Mouse (Mus musculus): Measurements from ENCODE around the gene Cubn. TPM values are rescaled to one million over a fixed set of nuclear protein-coding genes. Genes with fewer than 3 reads are reported as not detected.

The Cubn gene
- polyA plus RNA-seq, 2 experiments = 0.04 to 0.06 TPM

GRCm38 (mm10) chr2:13451495-13452491, 39.8 kb downstream of the Cubn start:
- ATAC-seq (ENCODE audit: insufficient read depth) = no peak
- no peak for TF ChIP-seq EP300 (IDR thresholded peaks at IDR 0.05; ENCODE audit: low read depth)
- TF ChIP-seq CTCF (IDR thresholded peaks at IDR 0.05; ENCODE audit: low read depth) = no peak
- WGBS (ENCODE audit: insufficient replicate concordance) = 58% methylated on average over 13 of the region's 13 CpGs

GRCm38 (mm10) chr2:13450895-13451294, 40.7 kb downstream of the Cubn start:
- Histone ChIP-seq H3K9ac (replicated peaks) (no peak overlapping the region), H3K27ac (no peak overlapping the region), H3K9me3 (ENCODE audit: control insufficient read depth, low read length) (no peaks in the 10 kb centered on the region), H3K27me3 (ENCODE audit: control insufficient read depth, insufficient read depth, low read length) (no peaks in the 10 kb centered on the region), H3K4me2 (ENCODE audit: low read depth) (no peak overlapping the region), H3K4me1 (replicated peaks; ENCODE audit: control insufficient read depth in 2 of 2, insufficient read depth in 2 of 2, low read length in 1 of 2) (no peaks in the 10 kb centered on the region), H3K4me3 (ENCODE audit: insufficient read depth in 1 of 2, low read depth in 2 of 2, low read length in 2 of 2) (no peak overlapping the region), H3K36me3 (replicated peaks; ENCODE audit: control insufficient read depth, insufficient read depth, low read depth) (no peaks in the 10 kb centered on the region)
- ATAC-seq (ENCODE audit: insufficient read depth) (no peak), DNase-seq (ENCODE audit: low read depth in 3 of 3, low spot score in 3 of 3) (no peak)
- TF ChIP-seq EP300 (IDR thresholded peaks at IDR 0.05; ENCODE audit: low read depth) (no peak), CTCF (IDR thresholded peaks at IDR 0.05; ENCODE audit: low read depth) (no peak)
- 56% methylated on average over 3 of the region's 3 CpGs for WGBS (ENCODE audit: insufficient replicate concordance)

More at GRCm38 (mm10) chr2:13451495-13452491, 39.8 kb downstream of the Cubn start:
- Histone ChIP-seq H3K27me3 (ENCODE audit: control insufficient read depth, insufficient read depth, low read length) (no peaks in the 10 kb centered on the region), H3K36me3 (replicated peaks; ENCODE audit: control insufficient read depth, insufficient read depth, low read depth) (no peaks in the 10 kb centered on the region), H3K27ac (no peak overlapping the region), H3K9me3 (ENCODE audit: control insufficient read depth, low read length) (no peaks in the 10 kb centered on the region), H3K4me1 (replicated peaks; ENCODE audit: control insufficient read depth in 2 of 2, insufficient read depth in 2 of 2, low read length in 1 of 2) (no peaks in the 10 kb centered on the region), H3K4me2 (ENCODE audit: low read depth) (no peak overlapping the region), H3K4me3 (ENCODE audit: insufficient read depth in 1 of 2, low read depth in 2 of 2, low read length in 2 of 2) (no peak overlapping the region), H3K9ac (replicated peaks) (no peak overlapping the region)
- DNase-seq (ENCODE audit: low read depth in 3 of 3, low spot score in 3 of 3) = no peak

- no peak for DNase-seq (ENCODE audit: low read depth in 3 of 3, low spot score in 3 of 3)
- no peak overlapping the region for H3K4me3 ChIP-seq (ENCODE audit: insufficient read depth in 1 of 2, low read depth in 2 of 2, low read length in 2 of 2)
- H3K27me3 ChIP-seq (ENCODE audit: control insufficient read depth, insufficient read depth, low read length) = no peaks in the 10 kb centered on the region
- H3K4me2 ChIP-seq (ENCODE audit: low read depth) = no peak overlapping the region
- no peak for TF ChIP-seq CTCF (IDR thresholded peaks at IDR 0.05; ENCODE audit: low read depth)
- no peak for TF ChIP-seq EP300 (IDR thresholded peaks at IDR 0.05; ENCODE audit: low read depth)
- no peak overlapping the region for H3K9ac ChIP-seq (replicated peaks)
- H3K4me1 ChIP-seq (replicated peaks; ENCODE audit: control insufficient read depth in 2 of 2, insufficient read depth in 2 of 2, low read length in 1 of 2) = no peaks in the 10 kb centered on the region
- ATAC-seq (ENCODE audit: insufficient read depth) = no peak
- H3K9me3 ChIP-seq (ENCODE audit: control insufficient read depth, low read length) = no peaks in the 10 kb centered on the region
- H3K36me3 ChIP-seq (replicated peaks; ENCODE audit: control insufficient read depth, insufficient read depth, low read depth) = no peaks in the 10 kb centered on the region
- no peak overlapping the region for H3K27ac ChIP-seq
- 72% methylated on average over 2 of the region's 2 CpGs for WGBS (ENCODE audit: insufficient replicate concordance)
Measured at GRCm38 (mm10) chr2:13450470-13450869, 41.1 kb downstream of the Cubn start.

- Histone ChIP-seq H3K9ac (replicated peaks) (no peak overlapping the region), H3K4me3 (ENCODE audit: insufficient read depth in 1 of 2, low read depth in 2 of 2, low read length in 2 of 2) (no peak overlapping the region), H3K27me3 (ENCODE audit: control insufficient read depth, insufficient read depth, low read length) (no peaks in the 10 kb centered on the region), H3K27ac (no peak overlapping the region), H3K4me1 (replicated peaks; ENCODE audit: control insufficient read depth in 2 of 2, insufficient read depth in 2 of 2, low read length in 1 of 2) (no peaks in the 10 kb centered on the region), H3K9me3 (ENCODE audit: control insufficient read depth, low read length) (no peaks in the 10 kb centered on the region), H3K4me2 (ENCODE audit: low read depth) (no peak overlapping the region), H3K36me3 (replicated peaks; ENCODE audit: control insufficient read depth, insufficient read depth, low read depth) (no peaks in the 10 kb centered on the region)
- TF ChIP-seq CTCF (IDR thresholded peaks at IDR 0.05; ENCODE audit: low read depth) = no peak
- TF ChIP-seq EP300 (IDR thresholded peaks at IDR 0.05; ENCODE audit: low read depth) = no peak
- 70% methylated on average over 4 of the region's 4 CpGs for WGBS (ENCODE audit: insufficient replicate concordance)
- ATAC-seq (ENCODE audit: insufficient read depth) = no peak
- no peak for DNase-seq (ENCODE audit: low read depth in 3 of 3, low spot score in 3 of 3)
Measured at GRCm38 (mm10) chr2:13445156-13445555, 46.5 kb downstream of the Cubn start.

GRCm38 (mm10) chr2:13438983-13439382, 52.6 kb downstream of the Cubn start:
- ATAC-seq (ENCODE audit: insufficient read depth) (no peak), DNase-seq (ENCODE audit: low read depth in 3 of 3, low spot score in 3 of 3) (no peak)
- WGBS (ENCODE audit: insufficient replicate concordance) = 62% methylated on average over 1 of the region's 1 CpGs
- TF ChIP-seq EP300 (IDR thresholded peaks at IDR 0.05; ENCODE audit: low read depth) = no peak
- TF ChIP-seq CTCF (IDR thresholded peaks at IDR 0.05; ENCODE audit: low read depth) = no peak
- Histone ChIP-seq H3K27ac (no peak overlapping the region), H3K4me2 (ENCODE audit: low read depth) (no peak overlapping the region), H3K27me3 (ENCODE audit: control insufficient read depth, insufficient read depth, low read length) (no peaks in the 10 kb centered on the region), H3K9me3 (ENCODE audit: control insufficient read depth, low read length) (no peaks in the 10 kb centered on the region), H3K9ac (replicated peaks) (no peak overlapping the region), H3K36me3 (replicated peaks; ENCODE audit: control insufficient read depth, insufficient read depth, low read depth) (no peaks in the 10 kb centered on the region), H3K4me1 (replicated peaks; ENCODE audit: control insufficient read depth in 2 of 2, insufficient read depth in 2 of 2, low read length in 1 of 2) (0 out of 4 replicates have a peak, but pooled peaks cover 0 to 2% of the 10 kb centered on the region in 2 experiments), H3K4me3 (ENCODE audit: insufficient read depth in 1 of 2, low read depth in 2 of 2, low read length in 2 of 2) (no peak overlapping the region)
